Comparison of ENCODE assay signal across 9 mouse cellular contexts in genomic region chr5:131277227-131277626, GRCm38 (mm10). TPM values are rescaled to one million over a fixed set of nuclear protein-coding genes. Genes with fewer than 3 reads are reported as not detected.
DNase-seq lines count a peak whose midpoint lies in the region; ATAC-seq and TF ChIP-seq lines count a peak whose summit lies in the region.
"Had no signal": no experiment of that assay in that cellular context is flagged by ENCODE, and none has a peak within 500 bp of the region (broad histone marks: within the 10 kb centered on the region; RNA-seq: fewer than 3 reads in every experiment).

No protein-coding gene starts in this region.

- WGBS in lung, embryonic 16.5 days, result 36% methylated on average over 7 of the region's 7 CpGs
- 92% methylated on average over 7 of the region's 7 CpGs for WGBS in thymus, adult 2 months

- H3K9me3 ChIP-seq in lung, embryonic 16.5 days (ENCODE audit: control insufficient read depth, low read length), result no peaks in the 10 kb centered on the region

- H3K4me3 ChIP-seq in lung, embryonic 16.5 days (ENCODE audit: low read length), result no peak overlapping the region
- H3K4me3 ChIP-seq in thymus, adult 2 months (ENCODE audit: control insufficient read depth, insufficient read depth, low read length), result no peak overlapping the region

- TF ChIP-seq POLR2A in thymus, adult 2 months (IDR thresholded peaks at IDR 0.05; ENCODE audit: control insufficient read depth, extremely low read depth, insufficient read depth, low read length, poor library complexity), result no peak

- ATAC-seq in lung, embryonic 16.5 days (ENCODE audit: low read depth), result peak; percentile 70; the same call in 1 of the 2 replicates

- H3K9ac ChIP-seq in lung, embryonic 16.5 days (ENCODE audit: low read length), result no peak overlapping the region

- DNase-seq in adrenal gland, adult (ENCODE audit: inconsistent age in 2 of 2, low spot score in 1 of 2), result peak; percentile 26 to 39
- no peak for DNase-seq in adrenal gland, adult 18-20 months (ENCODE audit: low spot score in 2 of 2)
- DNase-seq in heart, postnatal 14 days, result peak; percentile 21 to 38
- DNase-seq in heart, postnatal 25 days (ENCODE audit: low spot score), result no peak
- DNase-seq in gastrocnemius, postnatal 4 days (ENCODE audit: low spot score in 2 of 2), result peak; percentile 22 to 71
- DNase-seq in thymus, adult 2 months, result no peak
- DNase-seq in natural killer cell, adult 2 months (ENCODE audit: low spot score in 2 of 2), result no peak

- TF ChIP-seq CTCF in thymus, adult 2 months (IDR thresholded peaks at IDR 0.05; ENCODE audit: borderline replicate concordance, control insufficient read depth, extremely low read depth, insufficient read depth, low read length, poor library complexity), result no peak

- no peaks in the 10 kb centered on the region for H3K27me3 ChIP-seq in lung, embryonic 16.5 days (ENCODE audit: control insufficient read depth, insufficient read depth, low read depth, low read length)
- H3K27me3 ChIP-seq in thymus, adult 2 months (ENCODE audit: control insufficient read depth, insufficient read depth, low read length), result no peaks in the 10 kb centered on the region

- peak overlapping the region; percentile 1; the same call in 1 of the 2 replicates for H3K4me2 ChIP-seq in lung, embryonic 16.5 days (ENCODE audit: low read depth, low read length)

- peak overlapping the region; percentile 22; the same call in 1 of the 2 replicates for H3K27ac ChIP-seq in lung, embryonic 16.5 days (ENCODE audit: low read length)
- H3K27ac ChIP-seq in thymus, adult 2 months (ENCODE audit: control insufficient read depth, insufficient read depth, low read length), result no peak overlapping the region
- H3K27ac ChIP-seq: macrophage had no signal

- intact Hi-C loops in heart, postnatal 14 days (cut with DNase I), result no loop called here
- intact Hi-C loops in heart, postnatal 25 days (cut with DNase I), result no loop called here

- H3K4me1 ChIP-seq in lung, embryonic 16.5 days (replicated peaks; ENCODE audit: control insufficient read depth, insufficient read depth, low read length), result peaks cover 2% of the 10 kb centered on the region; the same call in 1 of the 2 replicates
- no peaks in the 10 kb centered on the region for H3K4me1 ChIP-seq in thymus, adult 2 months (replicated peaks; ENCODE audit: control insufficient read depth, insufficient read depth, low read length)

- no peaks in the 10 kb centered on the region for H3K36me3 ChIP-seq in lung, embryonic 16.5 days (ENCODE audit: control insufficient read depth, insufficient read depth, low read length)
- no peaks in the 10 kb centered on the region for H3K36me3 ChIP-seq in thymus, adult 2 months (ENCODE audit: control insufficient read depth, insufficient read depth, low read length)

RNA-seq across cellular contexts. Expression of gene Galnt17, which starts 31.1 kb away (rescaled TPM):
- total RNA-seq in adrenal gland, adult 18-20 months (2021), result 1 to 10 TPM; 3.4 to 4.9 TPM
- 1 to 10 TPM; 4.4 to 4.6 TPM for total RNA-seq in heart, postnatal 14 days (2021)
- 1 to 10 TPM; 3.4 to 3.6 TPM for total RNA-seq in heart, postnatal 25 days (2021)
- total RNA-seq in gastrocnemius, postnatal 4 days (2021), result 10 to 100 TPM; 28.2 to 31.5 TPM
- polyA plus RNA-seq in lung, embryonic 16.5 days (2015; fragmentation: Nextera tagmentation; extraction: Ambion mirVana), result 0.80 and 1.4 TPM in 2 replicates
- polyA plus RNA-seq in thymus, adult 2 months (2012; rRNA removed), result 2.0 and 2.3 TPM in 2 replicates
- polyA plus RNA-seq: macrophage had no signal

Comparison
In these comparisons a context has a peak if more than half of its experiments do, and no peak if none do; other contexts are left out.
1. DNase-seq: peak in adrenal gland, adult (2 of 2), heart, postnatal 14 days (2 of 2) and gastrocnemius, postnatal 4 days (2 of 2); none in adrenal gland, adult 18-20 months (0 of 2), heart, postnatal 25 days (single experiment), thymus, adult 2 months (single experiment) and natural killer cell, adult 2 months (0 of 2).
2. RNA of gene Galnt17, which starts 31.1 kb away (total RNA-seq): 28.2 to 31.5 TPM in gastrocnemius, postnatal 4 days; 3.4 to 4.9 TPM in adrenal gland, adult 18-20 months, 4.4 to 4.6 TPM in heart, postnatal 14 days and 3.4 to 3.6 TPM in heart, postnatal 25 days; every median in the first group is over 4 times any median in the second.